Mouse (Mus musculus): Measurements from ENCODE around the gene Rps27l.

- TF ChIP-seq CTCF (IDR thresholded peaks at IDR 0.05) = no peak
- TF ChIP-seq EP300 (IDR thresholded peaks at IDR 0.05) = no peak
Measured at GRCm38 (mm10) chr9:66933869-66934808, 11.7 kb upstream of the Rps27l start.

Data from lung, postnatal 0 days (tissue).